ENCODE assay signal across 24 mouse cellular contexts in genomic region chr15:78596504-78596903, GRCm38 (mm10). TPM values are rescaled to one million over a fixed set of nuclear protein-coding genes. Genes with fewer than 3 reads are reported as not detected.
A peak's percentile ranks its signal among the peaks of the same experiment; 100 is the strongest.
DNase-seq lines count a peak whose midpoint lies in the region; ATAC-seq and TF ChIP-seq lines count a peak whose summit lies in the region.
"Had no signal": no experiment of that assay in that cellular context is flagged by ENCODE, and none has a peak within 500 bp of the region (broad histone marks: within the 10 kb centered on the region; RNA-seq: fewer than 3 reads in every experiment).

No protein-coding gene starts in this region.

- TF ChIP-seq CTCF in spleen, adult 2 months (IDR thresholded peaks at IDR 0.05; ENCODE audit: extremely low read depth, insufficient read depth, insufficient read length, insufficient replicate concordance), result no peak
- TF ChIP-seq CTCF in bone marrow, adult 2 months (IDR thresholded peaks at IDR 0.05; ENCODE audit: control insufficient read depth, insufficient read depth, low read length), result no peak
- no peak for TF ChIP-seq CTCF in small intestine, adult 2 months (IDR thresholded peaks at IDR 0.05; ENCODE audit: extremely low read depth, insufficient read length, insufficient replicate concordance, low read depth, low read length)

- TF ChIP-seq POLR2A in spleen, adult 2 months (IDR thresholded peaks at IDR 0.05; ENCODE audit: low read depth, low read length), result no peak
- no peak for TF ChIP-seq POLR2A in bone marrow, adult 2 months (IDR thresholded peaks at IDR 0.05; ENCODE audit: borderline replicate concordance, control insufficient read depth, low read depth, low read length)
- no peak for TF ChIP-seq POLR2A in small intestine, adult 2 months (IDR thresholded peaks at IDR 0.05; ENCODE audit: low read depth, low read length)

- no peaks in the 10 kb centered on the region for H3K9me3 ChIP-seq in liver, embryonic 12.5 days (replicated peaks)
- H3K9me3 ChIP-seq in neural tube, embryonic 15.5 days (replicated peaks), result no peaks in the 10 kb centered on the region
- H3K9me3 ChIP-seq: embryonic facial prominence, embryonic 12.5 days; G1E; hindbrain, embryonic 12.5 days; limb, embryonic 10.5 days; limb, embryonic 15.5 days; midbrain, embryonic 12.5 days; neural tube, embryonic 12.5 days had no signal

- no peaks in the 10 kb centered on the region for H3K27me3 ChIP-seq in spleen, adult 2 months (ENCODE audit: control insufficient read depth, insufficient read depth, low read length)
- H3K27me3 ChIP-seq in liver, embryonic 12.5 days (replicated peaks), result no peaks in the 10 kb centered on the region
- no peaks in the 10 kb centered on the region for H3K27me3 ChIP-seq in small intestine, adult 2 months (ENCODE audit: control insufficient read depth, insufficient read depth, low read length)
- no peaks in the 10 kb centered on the region for H3K27me3 ChIP-seq in neural tube, embryonic 15.5 days (replicated peaks)
- H3K27me3 ChIP-seq: embryonic facial prominence, embryonic 12.5 days; hindbrain, embryonic 12.5 days; limb, embryonic 15.5 days; midbrain, embryonic 12.5 days; neural tube, embryonic 12.5 days had no signal

- H3K4me3 ChIP-seq in spleen, adult 2 months (ENCODE audit: extremely low read depth, insufficient read depth, insufficient read length), result peak overlapping the region; percentile 80; the same call in 1 of the 2 replicates
- peak overlapping the region; percentile 72 for H3K4me3 ChIP-seq in bone marrow, adult 2 months (replicated peaks; ENCODE audit: control insufficient read depth, low read depth, low read length)
- H3K4me3 ChIP-seq in liver, embryonic 12.5 days, result no peak overlapping the region
- H3K4me3 ChIP-seq in small intestine, adult 2 months (ENCODE audit: low read depth, low read length), result peak overlapping the region; percentile 62; the same call in 1 of the 2 replicates
- no peak overlapping the region for H3K4me3 ChIP-seq in neural tube, embryonic 15.5 days (replicated peaks)
- H3K4me3 ChIP-seq: embryonic facial prominence, embryonic 12.5 days; hindbrain, embryonic 12.5 days; limb, embryonic 10.5 days; midbrain, embryonic 12.5 days; myocyte; neural tube, embryonic 12.5 days had no signal

- no peak for DNase-seq in spleen, adult 2 months (ENCODE audit: low read depth in 1 of 2, low spot score in 2 of 2)
- no peak for DNase-seq in spleen, adult 12 weeks (ENCODE audit: low spot score)
- DNase-seq in adipocyte (ENCODE audit: low spot score), result no peak
- DNase-seq: cerebellum, adult 11 months; cerebellum, adult 9-10 months; embryo, embryonic 11 days had no signal

- 12% methylated on average over 6 of the region's 6 CpGs for WGBS in spleen, adult 2 months
- WGBS in bone marrow, adult 2 months, result 2% methylated on average over 6 of the region's 6 CpGs
- 37% methylated on average over 6 of the region's 6 CpGs for WGBS in liver, embryonic 12.5 days (ENCODE audit: insufficient replicate concordance)
- 73% methylated on average over 6 of the region's 6 CpGs for WGBS in small intestine, adult 2 months
- WGBS in neural tube, embryonic 15.5 days, result 79% methylated on average over 6 of the region's 6 CpGs

- H3K36me3 ChIP-seq in spleen, adult 2 months (ENCODE audit: control insufficient read depth, insufficient read depth, low read length), result peaks cover 2% of the 10 kb centered on the region; the same call in 1 of the 2 replicates
- no peaks in the 10 kb centered on the region for H3K36me3 ChIP-seq in liver, embryonic 12.5 days
- no peaks in the 10 kb centered on the region for H3K36me3 ChIP-seq in small intestine, adult 2 months (ENCODE audit: control insufficient read depth, insufficient read depth, low read length)
- H3K36me3 ChIP-seq in neural tube, embryonic 15.5 days, result no peaks in the 10 kb centered on the region
- H3K36me3 ChIP-seq: embryonic facial prominence, embryonic 12.5 days; G1E; hindbrain, embryonic 12.5 days; limb, embryonic 10.5 days; limb, embryonic 15.5 days; midbrain, embryonic 12.5 days; neural tube, embryonic 12.5 days had no signal

- no peak overlapping the region for H3K9ac ChIP-seq in liver, embryonic 12.5 days
- no peak overlapping the region for H3K9ac ChIP-seq in neural tube, embryonic 15.5 days (replicated peaks)
- H3K9ac ChIP-seq: embryonic facial prominence, embryonic 12.5 days; hindbrain, embryonic 12.5 days; limb, embryonic 15.5 days; lung, embryonic 14.5 days; midbrain, embryonic 12.5 days; neural tube, embryonic 12.5 days had no signal

- H3K4me2 ChIP-seq in liver, embryonic 12.5 days, result 0 out of 2 replicates have a peak overlapping the region, but pooled peaks have one; percentile 32
- no peak overlapping the region for H3K4me2 ChIP-seq in neural tube, embryonic 15.5 days
- H3K4me2 ChIP-seq: embryonic facial prominence, embryonic 12.5 days; hindbrain, embryonic 12.5 days; limb, embryonic 15.5 days; lung, embryonic 14.5 days; midbrain, embryonic 12.5 days; neural tube, embryonic 12.5 days had no signal

- ATAC-seq in liver, embryonic 12.5 days, result no peak
- no peak for ATAC-seq in neural tube, embryonic 15.5 days (ENCODE audit: low FRiP score)
- ATAC-seq: forebrain, embryonic 16.5 days; hindbrain, postnatal 0 days; Patski had no signal

- peaks cover 38% of the 10 kb centered on the region; the same call in 1 of the 2 replicates for H3K4me1 ChIP-seq in spleen, adult 2 months (ENCODE audit: control insufficient read depth, insufficient read depth, insufficient read length)
- H3K4me1 ChIP-seq in bone marrow, adult 2 months (ENCODE audit: control insufficient read depth, insufficient read depth, low read length), result peaks cover 19% of the 10 kb centered on the region
- peaks cover 19% of the 10 kb centered on the region for H3K4me1 ChIP-seq in liver, embryonic 12.5 days
- peaks cover 9% of the 10 kb centered on the region for H3K4me1 ChIP-seq in small intestine, adult 2 months (ENCODE audit: control insufficient read depth, insufficient read depth, insufficient read length, low read length)
- H3K4me1 ChIP-seq in neural tube, embryonic 15.5 days, result no peaks in the 10 kb centered on the region
- H3K4me1 ChIP-seq: limb, embryonic 15.5 days; midbrain, embryonic 12.5 days; neural tube, embryonic 12.5 days had no signal

- H3K27ac ChIP-seq in spleen, adult 2 months (ENCODE audit: insufficient read depth, low read length), result peak overlapping the region; percentile 95
- H3K27ac ChIP-seq in bone marrow, adult 2 months (ENCODE audit: control insufficient read depth, insufficient read depth, low read depth, low read length, poor library complexity), result peak overlapping the region; percentile 84
- peak overlapping the region; percentile 53; the same call in 1 of the 2 replicates for H3K27ac ChIP-seq in liver, embryonic 12.5 days
- H3K27ac ChIP-seq in small intestine, adult 2 months (ENCODE audit: insufficient read depth, low read depth, low read length), result peak overlapping the region; percentile 35; the same call in 1 of the 2 replicates
- no peak overlapping the region for H3K27ac ChIP-seq in neural tube, embryonic 15.5 days (replicated peaks)
- H3K27ac ChIP-seq: embryonic facial prominence, embryonic 12.5 days; hindbrain, embryonic 12.5 days; hindbrain, postnatal 0 days; limb, embryonic 15.5 days; midbrain, embryonic 12.5 days; neural tube, embryonic 12.5 days had no signal

RNA-seq across cellular contexts. Expression of gene Cyth4, which starts 0.3 kb away (rescaled TPM):
- polyA plus RNA-seq in spleen, adult 2 months (2012; rRNA removed), result 136 and 148 TPM in 2 replicates
- 49.8 and 105 TPM in 2 replicates for polyA plus RNA-seq in bone marrow, adult 2 months (2011; ENCODE audit: insufficient read depth, insufficient read length, low replicate concordance, missing spikeins)
- polyA plus RNA-seq in liver, embryonic 12.5 days (2016; fragmentation: Nextera tagmentation; extraction: Ambion mirVana), result 15.2 and 15.3 TPM in 2 replicates
- polyA plus RNA-seq in small intestine, adult 2 months (2012; rRNA removed), result 11.2 and 12.7 TPM in 2 replicates
- polyA plus RNA-seq in neural tube, embryonic 15.5 days (2015; fragmentation: Nextera tagmentation; extraction: Ambion mirVana), result 7.3 and 13.2 TPM in 2 replicates

RNA-seq across cellular contexts. Expression of gene Rac2, which starts 23.9 kb away (rescaled TPM):
- 1,941 and 2,027 TPM in 2 replicates for polyA plus RNA-seq in spleen, adult 2 months (2012; rRNA removed)
- polyA plus RNA-seq in bone marrow, adult 2 months (2011; ENCODE audit: insufficient read depth, insufficient read length, low replicate concordance, missing spikeins), result 94.5 and 156 TPM in 2 replicates
- 87.7 and 90.9 TPM in 2 replicates for polyA plus RNA-seq in liver, embryonic 12.5 days (2016; fragmentation: Nextera tagmentation; extraction: Ambion mirVana)
- 37.0 and 136 TPM in 2 replicates for polyA plus RNA-seq in small intestine, adult 2 months (2012; rRNA removed)
- 6.7 and 77.0 TPM in 2 replicates for polyA plus RNA-seq in neural tube, embryonic 15.5 days (2015; fragmentation: Nextera tagmentation; extraction: Ambion mirVana)
- polyA plus RNA-seq: myocyte, Patski had no signal

RNA-seq across cellular contexts. Expression of gene Sstr3, which starts 52.0 kb away (rescaled TPM):
- polyA plus RNA-seq in spleen, adult 2 months (2012; rRNA removed), result 0.26 TPM in 1 of 2 replicates, not detected in the other
- polyA plus RNA-seq in bone marrow, adult 2 months (2011; ENCODE audit: insufficient read depth, insufficient read length, low replicate concordance, missing spikeins), result not detected in 2 replicates
- polyA plus RNA-seq in liver, embryonic 12.5 days (2016; fragmentation: Nextera tagmentation; extraction: Ambion mirVana), result 0.02 TPM in 1 of 2 replicates, not detected in the other
- polyA plus RNA-seq in small intestine, adult 2 months (2012; rRNA removed), result 0.44 and 1.4 TPM in 2 replicates
- polyA plus RNA-seq in neural tube, embryonic 15.5 days (2015; fragmentation: Nextera tagmentation; extraction: Ambion mirVana), result 0.50 and 0.57 TPM in 2 replicates
- polyA plus RNA-seq: embryonic facial prominence, embryonic 12.5 days; G1E; gonadal fat pad, adult 2 months; heart, embryonic 14.5 days; limb, embryonic 10.5 days; myocyte had no signal

Comparison
In these comparisons a context has a peak if more than half of its experiments do, and no peak if none do; other contexts are left out.
1. H3K4me3 ChIP-seq: peak in spleen, adult 2 months (single experiment), bone marrow, adult 2 months (single experiment) and small intestine, adult 2 months (single experiment); none in liver, embryonic 12.5 days (single experiment) and neural tube, embryonic 15.5 days (single experiment).
2. RNA of gene Rac2, which starts 23.9 kb away (polyA plus RNA-seq): 1,941 to 2,027 TPM in spleen, adult 2 months; 94.5 to 156 TPM in bone marrow, adult 2 months, 37.0 to 136 TPM in small intestine, adult 2 months, 87.7 to 90.9 TPM in liver, embryonic 12.5 days and 6.7 to 77.0 TPM in neural tube, embryonic 15.5 days; every median in the first group is over 10 times any median in the second.